Mouse (Mus musculus): Measurements from ENCODE around the gene Mgat3.
A peak's percentile ranks its signal among the peaks of the same experiment; 100 is the strongest.

The Mgat3 gene

GRCm38 (mm10) chr15:80260677-80261076 is 87.2 kb downstream of the Mgat3 start:
- peak; percentile 93 for DNase-seq (ENCODE audit: low spot score)

DNA sequence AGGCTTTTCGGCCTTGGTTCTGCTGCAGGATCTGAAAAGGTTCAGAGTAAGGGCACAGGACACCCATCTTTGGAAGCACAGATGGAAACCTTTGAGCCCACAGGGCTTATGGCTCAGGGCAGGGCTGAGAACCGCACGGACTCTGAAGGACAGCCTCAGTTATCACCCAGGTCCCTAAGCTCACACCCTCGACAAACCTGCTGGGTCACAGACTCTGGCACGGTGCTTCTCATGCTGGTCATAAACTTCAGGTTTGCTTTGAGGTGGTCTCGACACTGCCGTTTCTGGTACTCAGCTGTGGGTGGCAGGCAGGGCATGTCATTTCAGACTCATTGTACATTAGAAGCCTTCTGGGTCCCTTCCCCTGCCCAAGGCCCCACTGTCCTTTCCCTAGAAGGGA is 87.6 kb downstream of the Mgat3 start:
- no peak for DNase-seq (ENCODE audit: low spot score)

DNA sequence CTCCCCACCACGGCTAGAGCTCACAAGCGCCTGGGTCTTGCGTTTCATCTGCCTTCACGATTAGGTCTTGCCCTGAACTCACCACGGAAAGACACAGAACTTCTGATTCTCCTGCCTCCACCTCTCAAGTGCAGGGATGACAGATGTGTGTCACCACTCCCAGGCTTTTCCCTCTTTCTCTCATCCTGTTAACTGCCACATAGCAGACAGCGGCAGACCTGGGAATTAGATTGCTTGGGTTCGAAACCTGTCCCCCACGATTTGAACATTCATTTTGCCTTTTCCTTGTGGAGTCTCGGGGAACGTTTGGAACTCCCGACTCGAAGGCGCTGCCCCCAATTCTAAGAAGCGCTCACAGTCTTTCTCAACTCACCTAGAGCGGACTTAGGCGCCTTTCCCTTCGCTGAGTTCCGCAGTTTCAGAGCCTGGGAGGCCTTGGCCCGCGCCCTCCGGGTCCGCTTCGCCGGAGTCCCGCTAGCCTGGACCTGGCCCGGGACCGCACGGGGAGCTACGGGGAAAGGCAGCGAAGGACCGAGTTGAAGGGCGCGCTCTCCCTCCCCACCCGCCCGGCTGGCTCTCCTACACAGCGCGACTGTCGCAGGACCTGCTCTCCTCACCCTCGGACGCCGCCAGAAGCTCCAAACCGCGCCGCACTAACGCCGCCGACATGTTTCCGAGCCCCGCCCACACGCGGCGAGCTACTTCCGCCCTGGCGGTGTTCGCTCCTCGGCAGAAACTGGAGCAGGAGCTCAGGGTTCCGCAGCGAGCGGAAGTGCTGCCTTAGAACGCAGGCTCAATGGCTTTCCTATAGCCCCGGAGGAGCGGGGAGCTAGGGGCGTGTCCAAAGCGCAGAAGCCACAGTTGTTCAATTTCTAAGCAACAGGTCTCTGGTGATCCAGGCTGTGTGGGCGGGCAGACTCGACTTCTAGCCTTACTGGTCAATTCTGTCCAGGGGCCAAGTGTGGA is 90.4 kb downstream of the Mgat3 start, which contains the start of gene Rps19bp1:
Gene Rps19bp1 (minus strand): TSS at position 706 of the 966 bp plus-strand sequence.
- DNase-seq (ENCODE audit: low spot score), result peak; percentile 94
